Mouse (Mus musculus) layer of hippocampus, adult 9-10 months (tissue): ENCODE measurements around the gene Kcnt1.
"Not testable (repeated sequence)": the region's sequence is repeated elsewhere in the genome, so short reads cannot be mapped to it uniquely, and the experiment has no call there.

Experiments used
- DNase-seq: peaks from one replicate; pipeline ENCODE4 v3.0.0; 2022; ENCODE audit warnings: low spot score

The Kcnt1 gene

DNA sequence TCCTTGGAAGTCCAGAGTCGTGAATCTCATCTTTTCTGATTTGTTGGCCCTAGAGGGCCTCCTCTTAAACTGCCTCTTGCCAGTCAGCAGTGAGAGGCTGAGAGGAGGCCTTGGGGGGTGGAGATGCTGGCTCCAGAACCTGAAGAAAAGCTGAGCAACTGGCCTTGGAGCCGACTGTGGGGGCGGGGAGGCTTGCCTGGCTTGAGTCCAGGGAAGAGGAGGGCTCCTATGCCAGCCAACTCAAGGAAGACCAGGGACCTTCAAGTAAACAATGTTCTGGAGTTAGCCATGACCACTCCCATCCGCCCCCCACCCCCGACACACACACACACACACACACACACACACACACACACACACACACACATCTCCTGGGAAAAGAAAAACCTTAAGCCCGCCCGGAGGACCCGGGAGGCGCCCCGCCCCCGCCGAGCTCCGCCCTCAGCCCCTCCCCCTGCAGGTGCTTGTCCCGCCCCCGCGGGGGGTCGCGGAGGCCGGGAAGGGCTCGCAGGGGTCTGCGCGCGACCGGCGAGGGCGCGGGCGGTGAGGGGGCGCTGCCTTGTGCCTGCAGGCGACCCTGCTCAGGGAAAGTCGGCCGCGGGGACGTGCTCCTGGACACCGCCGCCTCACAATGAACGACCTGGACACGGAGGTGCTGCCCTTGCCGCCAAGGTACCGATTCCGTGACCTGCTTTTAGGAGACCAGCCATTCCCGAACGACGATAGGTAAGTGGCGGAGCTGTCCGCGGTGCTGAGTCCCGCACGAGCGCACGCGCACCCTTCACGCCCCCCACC lies at the start of gene Kcnt1:
Gene Kcnt1, plus strand, starts transcription at position 398 of the 795 bp plus-strand sequence.
- no peak for DNase-seq

GRCm38 (mm10) chr2:25815748-25816147 lies 47.8 kb upstream of the Kcnt1 start, which contains the start of gene Glt6d1:
TSS of gene Glt6d1 (minus strand) at chr2:25815848.
- DNase-seq: not testable (repeated sequence)

DNA sequence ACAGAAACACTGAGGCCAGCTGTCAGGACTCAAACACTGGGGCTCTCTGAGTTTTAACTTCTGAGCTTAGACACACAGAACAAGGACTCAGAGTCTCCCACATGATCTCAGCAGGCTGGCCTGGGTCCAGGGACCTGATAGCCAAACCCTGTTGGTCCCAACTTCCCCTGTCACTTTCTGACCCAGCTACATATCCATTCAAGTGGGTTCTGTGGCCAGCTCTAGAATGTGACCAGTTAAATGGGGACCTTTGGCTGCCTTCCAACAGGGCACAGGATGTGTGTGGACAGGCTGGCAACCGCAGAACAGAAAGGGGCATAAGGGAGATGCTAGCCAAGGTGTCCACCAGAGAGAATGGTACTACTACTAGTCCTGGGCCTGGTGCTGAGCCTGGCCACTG lies 40.7 kb upstream of the Kcnt1 start, which contains the start of gene Lcn9:
Gene Lcn9, plus strand, starts transcription at position 348 of the 400 bp plus-strand sequence.
- DNase-seq: no peak

DNA sequence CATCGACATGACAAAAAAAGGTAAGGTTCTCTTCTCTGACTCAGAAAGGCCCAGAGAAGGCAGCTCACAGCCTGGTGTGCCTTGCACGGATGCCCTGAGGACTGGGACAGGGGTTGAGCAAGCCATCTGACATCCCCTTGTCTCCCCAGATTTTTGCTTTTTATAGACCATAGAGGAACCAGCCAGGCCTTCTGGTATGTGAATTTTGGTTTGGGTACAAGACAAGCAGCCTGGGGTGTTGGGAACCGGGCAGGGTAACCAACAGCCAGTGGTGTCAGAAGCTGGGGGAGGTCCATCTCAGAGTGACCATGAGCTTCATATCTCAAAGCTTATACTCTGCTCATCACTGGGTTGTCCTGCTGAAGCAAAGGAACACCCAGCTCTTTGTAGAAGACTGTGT lies 38.8 kb upstream of the Kcnt1 start:
- DNase-seq: no peak

- DNase-seq: no peak
Measured at GRCm38 (mm10) chr2:25828344-25828947, 35.1 kb upstream of the Kcnt1 start.

DNA sequence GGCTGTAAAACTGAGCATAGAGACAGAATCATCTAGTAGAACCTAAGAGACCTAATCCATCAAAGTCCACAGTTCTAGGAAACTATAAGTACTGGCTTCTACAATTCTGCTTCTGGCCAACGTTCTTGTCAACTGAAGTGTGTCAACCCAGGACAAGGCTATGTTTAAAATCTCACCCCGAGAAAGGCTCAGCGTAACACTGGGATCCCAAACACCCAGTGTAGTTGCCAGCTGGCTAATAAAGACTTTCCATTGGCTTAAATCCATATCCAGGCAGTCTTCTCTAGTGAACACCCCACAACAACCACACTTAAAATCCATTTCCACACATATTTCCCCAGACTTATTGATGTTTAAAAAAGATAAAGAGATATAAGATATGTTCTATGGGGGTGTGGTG lies 32.7 kb upstream of the Kcnt1 start:
- DNase-seq: no peak

DNA sequence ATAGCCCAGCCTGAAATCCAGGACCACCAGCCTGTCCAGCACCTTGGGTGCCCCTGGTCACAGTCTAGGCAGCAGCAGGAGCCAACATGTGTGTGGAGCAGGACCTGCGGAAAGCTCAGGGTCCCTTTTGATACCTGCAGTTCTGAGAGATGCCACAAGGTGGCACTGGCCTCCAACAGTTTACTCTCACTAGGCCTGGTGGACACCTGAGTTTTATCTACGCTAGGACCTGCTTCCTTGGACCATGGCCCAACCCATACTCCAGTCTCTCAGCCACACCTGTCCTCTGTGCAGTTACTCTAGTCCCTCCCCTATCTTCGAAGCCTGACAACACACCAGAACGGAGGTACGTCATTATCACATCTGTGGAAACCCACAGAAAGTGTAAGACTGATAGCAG lies 27.2 kb upstream of the Kcnt1 start:
- DNase-seq: peak; percentile 73

DNA sequence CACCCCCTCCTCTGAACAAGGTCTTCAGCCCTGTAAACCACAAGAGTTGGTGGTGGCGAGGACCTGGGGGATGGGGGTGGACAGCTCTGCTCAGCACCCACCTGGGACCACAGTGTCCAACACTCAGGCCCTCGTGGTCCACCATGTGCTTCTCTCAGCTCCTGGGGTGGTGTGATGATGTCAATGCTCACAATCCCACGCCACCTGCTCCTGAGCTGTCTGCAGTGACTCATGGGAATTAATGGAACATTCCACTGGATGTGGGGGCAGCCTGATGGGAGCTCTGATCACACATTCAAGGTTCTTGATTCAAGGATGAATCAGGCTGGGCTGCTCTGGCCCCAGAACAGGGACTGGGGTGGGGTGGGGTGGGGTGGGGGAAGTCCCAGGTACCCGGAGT lies 21.4 kb upstream of the Kcnt1 start:
- DNase-seq: no peak

DNA sequence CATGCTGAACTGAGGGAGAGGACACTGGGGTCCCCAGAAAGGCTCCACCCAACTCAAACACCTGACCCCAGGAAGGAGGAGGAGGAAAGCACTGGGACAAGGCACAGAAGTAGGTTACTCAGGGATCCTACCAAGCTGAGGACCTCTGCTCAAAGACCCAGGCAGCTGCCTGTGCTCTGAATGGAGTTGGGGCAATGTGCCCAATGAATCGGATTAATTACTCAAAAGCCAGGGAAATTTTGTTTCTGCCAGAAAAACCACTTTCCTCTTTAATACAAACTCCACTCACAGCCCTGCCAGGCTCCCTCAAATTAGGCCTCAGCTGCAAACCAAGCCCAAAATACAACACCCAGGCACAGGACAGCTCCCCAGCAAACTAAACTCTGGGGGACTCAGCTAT lies 20.8 kb upstream of the Kcnt1 start:
- no peak for DNase-seq

- no peak for DNase-seq
Measured at GRCm38 (mm10) chr2:25844097-25844496, 19.4 kb upstream of the Kcnt1 start.

DNA sequence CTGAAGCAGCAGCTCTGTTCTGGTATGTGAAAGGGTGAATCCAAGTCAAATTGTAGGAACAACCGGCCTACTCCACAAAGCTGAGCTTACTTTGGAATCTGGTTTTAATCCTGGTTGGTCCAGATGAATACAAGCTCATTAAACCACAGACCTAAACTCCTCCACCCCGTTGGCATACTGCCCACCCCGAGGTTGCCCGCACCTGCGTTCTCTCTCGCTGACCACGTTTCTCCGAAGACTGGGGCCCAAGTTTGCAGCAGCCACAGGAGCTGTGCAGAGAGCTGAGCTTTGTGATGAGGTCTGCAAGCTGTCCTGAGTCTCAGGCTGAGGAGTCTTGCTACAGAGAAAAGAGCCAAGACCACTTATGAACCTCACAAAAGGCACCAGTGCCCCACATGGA lies 17.0 kb upstream of the Kcnt1 start:
- DNase-seq: no peak

DNA sequence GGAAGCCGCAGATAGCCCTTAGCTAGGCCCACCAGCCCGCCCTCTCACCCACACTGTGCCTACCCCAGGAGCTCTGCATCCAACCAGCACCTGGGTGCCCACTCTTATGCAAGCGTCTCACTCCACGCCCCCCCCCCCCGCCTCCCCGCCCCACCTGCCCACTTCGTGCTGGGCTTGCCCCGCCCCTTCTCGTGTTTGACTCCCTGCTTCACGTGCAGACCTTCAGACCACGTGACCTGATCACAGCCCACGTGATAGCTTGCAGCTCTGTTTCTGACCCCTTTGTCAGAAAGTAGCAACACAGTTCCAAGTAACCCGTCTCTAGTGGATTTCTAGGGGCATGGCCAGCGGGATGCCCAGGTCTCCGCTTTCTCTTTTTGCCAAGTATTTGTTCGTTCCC lies 16.3 kb upstream of the Kcnt1 start, which contains the start of gene Sohlh1:
Gene Sohlh1, minus strand, starts transcription at position 23 of the 400 bp plus-strand sequence.
- DNase-seq: no peak

GRCm38 (mm10) chr2:25850330-25850729 lies 13.2 kb upstream of the Kcnt1 start:
- no peak for DNase-seq

- peak; percentile 58 for DNase-seq
Measured at GRCm38 (mm10) chr2:25852626-25853025, 10.9 kb upstream of the Kcnt1 start.

GRCm38 (mm10) chr2:25853998-25854397 lies 9.5 kb upstream of the Kcnt1 start:
- DNase-seq: no peak

DNA sequence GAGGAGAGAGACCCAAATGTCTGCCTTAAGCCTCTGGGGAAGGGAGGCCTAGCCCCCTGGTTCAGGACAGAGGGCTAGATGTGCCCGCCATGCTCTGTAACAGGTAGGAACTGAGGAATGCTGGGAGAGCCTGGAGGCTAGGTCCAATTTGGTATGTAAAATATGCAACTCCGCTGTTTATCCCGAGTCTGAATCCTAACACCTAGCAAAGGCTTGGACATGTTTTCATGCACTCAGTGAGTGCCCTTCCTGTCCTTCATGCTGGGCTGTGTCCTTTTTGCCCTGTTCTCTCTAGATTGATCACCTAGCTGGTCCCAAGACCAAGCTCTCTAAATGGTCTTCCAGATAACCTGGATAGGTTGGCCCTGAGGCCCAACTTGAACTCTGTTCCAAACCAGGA lies 3.6 kb upstream of the Kcnt1 start:
- DNase-seq: no peak

- no peak for DNase-seq
Measured at GRCm38 (mm10) chr2:25862038-25862437, 1.5 kb upstream of the Kcnt1 start.

DNA sequence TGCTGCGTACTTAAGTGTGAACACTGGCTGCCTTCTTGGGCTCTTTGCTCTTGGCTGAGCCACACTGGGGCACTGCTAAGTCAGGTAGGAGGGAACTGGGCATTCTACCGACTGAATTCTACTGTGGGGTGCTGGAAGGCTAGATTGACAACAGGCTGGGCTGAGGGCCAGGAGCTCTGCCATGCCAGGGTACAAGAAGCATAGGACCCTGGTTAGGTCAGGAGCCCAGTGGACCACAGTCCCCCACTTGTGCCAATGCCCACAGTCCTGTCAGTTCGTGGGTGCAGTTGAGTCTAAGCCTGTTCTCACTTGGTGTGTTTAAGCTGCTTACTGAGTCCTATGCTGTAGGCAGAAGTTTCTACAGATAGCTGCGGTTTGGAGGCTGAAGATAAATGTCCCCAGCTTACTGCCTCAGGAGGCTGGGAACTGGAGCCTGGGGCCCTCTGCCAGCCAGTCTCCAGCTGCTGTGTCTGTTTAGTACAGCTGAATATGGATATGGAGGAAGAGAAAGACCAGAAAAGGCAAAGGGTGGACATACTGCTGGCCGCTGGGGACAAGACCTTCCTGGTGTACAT lies 751 bp upstream of the Kcnt1 start:
- no peak for DNase-seq

- DNase-seq: no peak
Measured at GRCm38 (mm10) chr2:25864230-25864629, 696 bp downstream of the Kcnt1 start.

GRCm38 (mm10) chr2:25865412-25865811 lies 1.9 kb downstream of the Kcnt1 start:
- DNase-seq: no peak

DNA sequence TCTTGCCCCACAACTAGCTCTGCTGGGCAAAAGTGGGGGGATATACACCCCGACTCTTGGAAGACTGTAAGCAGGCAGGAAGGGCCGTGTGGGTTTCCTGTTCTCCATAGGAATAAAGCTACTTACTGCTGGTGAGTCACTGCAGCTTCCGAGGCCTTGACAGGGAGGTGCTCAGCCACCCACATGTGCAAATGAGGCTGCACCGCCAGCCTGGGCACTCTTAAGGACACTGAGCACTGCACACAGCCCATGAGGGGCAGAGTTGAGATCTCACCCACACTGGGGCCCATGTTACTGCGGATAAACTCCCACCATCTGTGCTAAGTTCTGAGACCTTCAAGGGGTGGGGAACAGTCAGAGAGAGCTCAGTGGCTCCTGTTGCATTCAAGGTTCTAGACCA lies 3.1 kb downstream of the Kcnt1 start:
- no peak for DNase-seq

GRCm38 (mm10) chr2:25877250-25877735 lies 13.8 kb downstream of the Kcnt1 start:
- no peak for DNase-seq

GRCm38 (mm10) chr2:25877736-25878268 lies 14.3 kb downstream of the Kcnt1 start:
- DNase-seq: no peak
